Mouse (Mus musculus) stomach, postnatal 0 days (tissue): Measurements from ENCODE around the gene BC107364.
"Not testable (repeated sequence)": the region's sequence is repeated elsewhere in the genome, so short reads cannot be mapped to it uniquely, and the experiment has no call there.

ENCODE experiments used
- CTCF ChIP-seq: IDR thresholded peaks from 2 replicates; pipeline ENCODE4 v1.5.1; 2016; ENCODE audit warnings: antibody characterized with exemption, low read depth, mild to moderate bottlenecking, moderate library complexity
- EP300 ChIP-seq: optimal IDR thresholded peaks from 2 replicates; pipeline ENCODE3; 2016; ENCODE audit warnings: antibody characterized with exemption

GRCm38 (mm10) chr3:96473556-96473955 is 21.4 kb upstream of the BC107364 start:
- TF ChIP-seq CTCF, EP300: not testable (repeated sequence)
